Mouse (Mus musculus) forebrain, embryonic 16.5 days (tissue): ENCODE data around the gene Bbs9. TPM values are rescaled to one million over a fixed set of nuclear protein-coding genes. Genes with fewer than 3 reads are reported as not detected.

Experiments used
- ATAC-seq: fragments of 200-750 bp; cut with Nextera tagmentation; 2 replicates; pipeline ENCODE4 v1.8.0; 2017; ENCODE audit warnings: mild to moderate bottlenecking, moderate library complexity
- H3K27ac ChIP-seq: fragments of 300-500 bp; sonication (generic); 2 replicates; pipeline ENCODE4 v1.5.1; 2014; ENCODE audit warnings: low read length, control low read depth
- H3K27me3 ChIP-seq: fragments of 300-500 bp; sonication (generic); replicated peaks from 2 replicates; pipeline ENCODE4 v1.6.1; 2014; ENCODE audit warnings: low read length; ENCODE audit not compliant: control insufficient read depth, insufficient read depth
- H3K36me3 ChIP-seq: fragments of 300-500 bp; sonication (generic); 2 replicates; pipeline ENCODE4 v1.6.1; 2014; ENCODE audit not compliant: control insufficient read depth, insufficient read depth
- H3K4me1 ChIP-seq: fragments of 300-500 bp; sonication (generic); replicated peaks from 2 replicates; pipeline ENCODE4 v1.6.1; 2014; ENCODE audit warnings: low read length; ENCODE audit not compliant: control insufficient read depth, insufficient read depth
- H3K4me2 ChIP-seq: fragments of 300-500 bp; sonication (generic); 2 replicates; pipeline ENCODE4 v1.6.1; 2014; ENCODE audit warnings: mild to moderate bottlenecking, low read length, control low read depth
- H3K4me3 ChIP-seq: fragments of 300-500 bp; sonication (generic); replicated peaks from 2 replicates; pipeline ENCODE4 v1.5.1; 2014; ENCODE audit warnings: mild to moderate bottlenecking, low read length, control low read depth
- H3K9ac ChIP-seq: fragments of 300-500 bp; sonication (generic); replicated peaks from 2 replicates; pipeline ENCODE4 v1.6.1; 2014; ENCODE audit warnings: low read depth, low read length, control low read depth
- H3K9me3 ChIP-seq: fragments of 300-500 bp; sonication (generic); 2 replicates; pipeline ENCODE4 v1.6.1; 2016; ENCODE audit warnings: low read length; ENCODE audit not compliant: control insufficient read depth
- WGBS: fragments of 180-500 bp; shearing (Covaris S2); extraction: QIAGEN DNeasy Blood & Tissue Kit; methylation state at CpG from one replicate; pipeline ENCODE4 v1.1.7; 2014; 5-methylcytosine and 5-hydroxymethylcytosine counted together
- polyA plus RNA-seq: library from polyadenylated mRNA; unstranded; fragments of >200 nt; fragmentation: Nextera tagmentation; extraction: Ambion mirVana; gene quantifications from 2 replicates; pipeline ENCODE4 v1.2.1, GENCODE M21; 2015

Gene Bbs9
- polyA plus RNA-seq, 1 experiment from 2014 or later, result 20.2 TPM

GRCm38 (mm10) chr9:22732646-22733045, 257.1 kb downstream of the Bbs9 start:
- 52% methylated on average over 1 of the region's 1 CpGs for WGBS
- Histone ChIP-seq H3K9ac (no peak overlapping the region), H3K36me3 (no peaks in the 10 kb centered on the region), H3K4me2 (no peak overlapping the region), H3K4me3 (no peak overlapping the region), H3K9me3 (no peaks in the 10 kb centered on the region), H3K27me3 (0 out of 2 replicates have a peak, but pooled peaks cover 5% of the 10 kb centered on the region), H3K27ac (no peak overlapping the region), H3K4me1 (peaks cover 4% of the 10 kb centered on the region)
- no peak for ATAC-seq

GRCm38 (mm10) chr9:22734954-22735353, 259.4 kb downstream of the Bbs9 start:
- Histone ChIP-seq H3K4me2 (peak overlapping the region; percentile 25; the same call in 1 of the 2 replicates), H3K36me3 (no peaks in the 10 kb centered on the region), H3K27me3 (0 out of 2 replicates have a peak, but pooled peaks cover 5% of the 10 kb centered on the region), H3K27ac (no peak overlapping the region), H3K4me3 (no peak overlapping the region), H3K4me1 (peaks cover 4% of the 10 kb centered on the region), H3K9me3 (no peaks in the 10 kb centered on the region), H3K9ac (no peak overlapping the region)
- ATAC-seq, result peak; percentile 49; the same call in 1 of the 2 replicates
- 36% methylated on average over 8 of the region's 8 CpGs for WGBS

- H3K27ac ChIP-seq, result no peak overlapping the region
- H3K4me1 ChIP-seq, result peaks cover 4% of the 10 kb centered on the region
- ATAC-seq, result peak; percentile 91
- no peaks in the 10 kb centered on the region for H3K36me3 ChIP-seq
- no peak overlapping the region for H3K9ac ChIP-seq
- 9% methylated on average over 8 of the region's 8 CpGs for WGBS
- no peaks in the 10 kb centered on the region for H3K9me3 ChIP-seq
- H3K4me3 ChIP-seq, result no peak overlapping the region
- H3K4me2 ChIP-seq, result peak overlapping the region; percentile 25; the same call in 1 of the 2 replicates
- 0 out of 2 replicates have a peak, but pooled peaks cover 5% of the 10 kb centered on the region for H3K27me3 ChIP-seq
These were observed 259.9 kb downstream of the Bbs9 start for GRCm38 (mm10) chr9:22735385-22735784.

GRCm38 (mm10) chr9:22737893-22738292, 262.4 kb downstream of the Bbs9 start:
- no peaks in the 10 kb centered on the region for H3K9me3 ChIP-seq
- ATAC-seq, result no peak
- 62% methylated on average over 6 of the region's 6 CpGs for WGBS
- peaks cover 4% of the 10 kb centered on the region for H3K4me1 ChIP-seq
- H3K9ac ChIP-seq, result no peak overlapping the region
- 0 out of 2 replicates have a peak, but pooled peaks cover 5% of the 10 kb centered on the region for H3K27me3 ChIP-seq
- no peak overlapping the region for H3K4me2 ChIP-seq
- no peaks in the 10 kb centered on the region for H3K36me3 ChIP-seq
- no peak overlapping the region for H3K27ac ChIP-seq
- H3K4me3 ChIP-seq, result no peak overlapping the region

GRCm38 (mm10) chr9:22738861-22739260, 263.3 kb downstream of the Bbs9 start:
- Histone ChIP-seq H3K4me3 (no peak overlapping the region), H3K27ac (no peak overlapping the region), H3K9ac (no peak overlapping the region), H3K27me3 (0 out of 2 replicates have a peak, but pooled peaks cover 5% of the 10 kb centered on the region), H3K36me3 (no peaks in the 10 kb centered on the region), H3K4me2 (no peak overlapping the region), H3K9me3 (no peaks in the 10 kb centered on the region), H3K4me1 (peaks cover 4% of the 10 kb centered on the region)
- ATAC-seq, result no peak
- 94% methylated on average over 3 of the region's 3 CpGs for WGBS

GRCm38 (mm10) chr9:22741967-22742366, 266.5 kb downstream of the Bbs9 start:
- Histone ChIP-seq H3K9me3 (no peaks in the 10 kb centered on the region), H3K4me1 (no peaks in the 10 kb centered on the region), H3K9ac (no peak overlapping the region), H3K4me3 (no peak overlapping the region), H3K36me3 (no peaks in the 10 kb centered on the region), H3K27me3 (no peaks in the 10 kb centered on the region), H3K4me2 (no peak overlapping the region), H3K27ac (no peak overlapping the region)
- no peak for ATAC-seq
- whole genome bisulfite sequencing, result 79% methylated on average over 1 of the region's 1 CpGs

- no peak overlapping the region for H3K4me3 ChIP-seq
- H3K4me1 ChIP-seq, result peaks cover 2% of the 10 kb centered on the region
- H3K9ac ChIP-seq, result no peak overlapping the region
- no peaks in the 10 kb centered on the region for H3K27me3 ChIP-seq
- H3K36me3 ChIP-seq, result no peaks in the 10 kb centered on the region
- no peaks in the 10 kb centered on the region for H3K9me3 ChIP-seq
- WGBS, result 81% methylated on average over 2 of the region's 2 CpGs
- ATAC-seq, result no peak
- no peak overlapping the region for H3K27ac ChIP-seq
- H3K4me2 ChIP-seq, result no peak overlapping the region
These were observed 273.1 kb downstream of the Bbs9 start for GRCm38 (mm10) chr9:22748617-22749016.

- peaks cover 8% of the 10 kb centered on the region for H3K4me1 ChIP-seq
- no peak overlapping the region for H3K4me3 ChIP-seq
- H3K9ac ChIP-seq, result no peak overlapping the region
- H3K9me3 ChIP-seq, result no peaks in the 10 kb centered on the region
- H3K36me3 ChIP-seq, result no peaks in the 10 kb centered on the region
- H3K27ac ChIP-seq, result no peak overlapping the region
- 80% methylated on average over 17 of the region's 17 CpGs for WGBS
- no peak overlapping the region for H3K4me2 ChIP-seq
- no peak for ATAC-seq
- no peaks in the 10 kb centered on the region for H3K27me3 ChIP-seq
These were observed 275.4 kb downstream of the Bbs9 start for GRCm38 (mm10) chr9:22750779-22751545.

GRCm38 (mm10) chr9:22751546-22751929, 276.0 kb downstream of the Bbs9 start:
- H3K4me2 ChIP-seq, result no peak overlapping the region
- H3K4me1 ChIP-seq, result peaks cover 8% of the 10 kb centered on the region
- no peak overlapping the region for H3K4me3 ChIP-seq
- no peaks in the 10 kb centered on the region for H3K36me3 ChIP-seq
- no peak for ATAC-seq
- H3K9me3 ChIP-seq, result no peaks in the 10 kb centered on the region
- no peak overlapping the region for H3K9ac ChIP-seq
- no peak overlapping the region for H3K27ac ChIP-seq
- H3K27me3 ChIP-seq, result no peaks in the 10 kb centered on the region
